Mouse (Mus musculus): ENCODE results near the gene Selenov. TPM values are rescaled to one million over a fixed set of nuclear protein-coding genes. Genes with fewer than 3 reads are reported as not detected.

The Selenov gene
- not detected in 2 replicates for total RNA-seq (2014; rRNA removed)
- not detected in 2 replicates for polyA plus RNA-seq (2012; rRNA removed)

GRCm38 (mm10) chr7:28290638-28291590, at the start of gene Selenov:
Selenov (minus strand) TSS chr7:28291186.
- H3K4me3 ChIP-seq (ENCODE audit: insufficient read depth, low read depth, low read length): no peak within 1 kb of the TSS
- H3K36me3 ChIP-seq (ENCODE audit: control insufficient read depth, insufficient read depth, low read length): no peaks in the 10 kb centered on the region
- TF ChIP-seq POLR2A (IDR thresholded peaks at IDR 0.05; ENCODE audit: extremely low read depth, insufficient read depth, low read length): no peak
- TF ChIP-seq CTCF (IDR thresholded peaks at IDR 0.05; ENCODE audit: low read depth, low read length): no peak
- DNase-seq (ENCODE audit: extremely low read depth, low read depth, low spot score): no peak
- H3K9ac ChIP-seq (ENCODE audit: low read depth, low read length): no peak within 1 kb of the TSS
- 6% methylated on average over 52 of the region's 52 CpGs for WGBS
- H3K4me1 ChIP-seq (ENCODE audit: control insufficient read depth, insufficient read depth, low read length): no peaks in the 10 kb centered on the region
- H3K79me2 ChIP-seq (ENCODE audit: control insufficient read depth, insufficient read depth, low read length): no peaks in the 10 kb centered on the region
- no peak within 1 kb of the TSS for H3K27ac ChIP-seq (replicated peaks; ENCODE audit: insufficient read depth, low read depth, low read length)
- peaks cover 19% of the 10 kb centered on the region for H3K27me3 ChIP-seq (ENCODE audit: control insufficient read depth, insufficient read depth, low read length)

- Histone ChIP-seq H3K36me3 (ENCODE audit: control insufficient read depth, insufficient read depth, low read length) (peaks cover 1% of the 10 kb centered on the region; the same call in 1 of the 2 replicates), H3K27me3 (ENCODE audit: control insufficient read depth, insufficient read depth, low read length) (no peaks in the 10 kb centered on the region), H3K4me3 (ENCODE audit: insufficient read depth, low read depth, low read length) (peak overlapping the region; percentile 12; the same call in 1 of the 2 replicates), H3K79me2 (ENCODE audit: control insufficient read depth, insufficient read depth, low read length) (peaks cover 32% of the 10 kb centered on the region), H3K27ac (replicated peaks; ENCODE audit: insufficient read depth, low read depth, low read length) (peak overlapping the region; percentile 67), H3K9ac (ENCODE audit: low read depth, low read length) (no peak overlapping the region), H3K4me1 (ENCODE audit: control insufficient read depth, insufficient read depth, low read length) (peaks cover 29% of the 10 kb centered on the region)
- peak; percentile 71 for DNase-seq (ENCODE audit: extremely low read depth, low read depth, low spot score)
- WGBS: 48% methylated on average over 19 of the region's 19 CpGs
- TF ChIP-seq POLR2A (IDR thresholded peaks at IDR 0.05; ENCODE audit: extremely low read depth, insufficient read depth, low read length): no peak
- TF ChIP-seq CTCF (IDR thresholded peaks at IDR 0.05; ENCODE audit: low read depth, low read length): peak; percentile 50
These were observed 48.4 kb upstream of the Selenov start for GRCm38 (mm10) chr7:28339213-28339917.

DNA sequence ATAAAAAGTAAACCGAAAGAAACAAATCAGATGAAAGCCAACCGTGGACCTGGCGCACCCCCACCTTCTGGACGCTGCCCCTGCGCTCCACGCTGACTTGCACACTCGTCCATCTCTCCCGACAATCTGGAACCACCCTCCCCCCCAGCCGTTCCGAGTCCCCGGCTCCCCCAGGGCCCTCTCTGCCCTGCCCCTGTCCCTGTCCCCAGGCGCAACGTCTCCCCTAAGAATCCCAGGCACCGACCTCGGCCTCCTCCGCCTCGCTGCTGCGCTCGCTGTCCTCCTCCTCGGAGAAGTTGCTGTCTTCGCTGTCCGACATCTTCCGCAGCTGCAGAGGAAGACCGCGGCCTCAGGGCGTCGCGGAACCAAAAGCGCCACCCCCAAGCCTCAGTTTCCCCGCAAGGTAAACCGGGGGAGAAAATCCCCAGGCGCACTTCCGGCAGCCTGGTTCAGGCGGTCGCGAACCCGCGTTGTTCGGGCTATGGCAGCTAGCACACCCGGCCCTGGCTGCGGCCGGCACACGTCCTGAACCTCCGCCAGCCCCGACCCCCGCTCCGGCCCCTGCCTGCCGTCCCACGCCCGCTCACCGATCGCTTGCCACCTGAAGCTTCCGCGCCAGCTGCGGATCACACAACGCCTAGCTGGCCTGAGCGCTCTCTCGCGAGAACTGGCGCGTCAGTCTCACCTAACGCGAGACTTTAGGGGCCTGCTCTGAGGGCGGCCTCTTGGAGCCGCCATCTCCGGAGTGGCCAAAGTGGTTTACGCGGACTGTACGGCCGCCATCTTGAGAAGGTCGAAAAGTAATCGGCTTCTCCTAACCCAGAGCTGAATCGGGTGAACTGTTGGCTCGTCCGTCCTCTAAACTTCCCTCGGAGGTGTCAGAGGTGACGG, 47.4 kb upstream of the Selenov start, which contains the start of gene Supt5:
Gene Supt5, minus strand, starts transcription at position 639 of the 891 bp plus-strand sequence.
- peaks cover 1% of the 10 kb centered on the region; the same call in 1 of the 2 replicates for H3K36me3 ChIP-seq (ENCODE audit: control insufficient read depth, insufficient read depth, low read length)
- peak within 1 kb of the TSS; percentile 97 for H3K4me3 ChIP-seq (ENCODE audit: insufficient read depth, low read depth, low read length)
- H3K79me2 ChIP-seq (ENCODE audit: control insufficient read depth, insufficient read depth, low read length): peaks cover 38% of the 10 kb centered on the region
- H3K4me1 ChIP-seq (ENCODE audit: control insufficient read depth, insufficient read depth, low read length): peaks cover 29% of the 10 kb centered on the region
- no peaks in the 10 kb centered on the region for H3K27me3 ChIP-seq (ENCODE audit: control insufficient read depth, insufficient read depth, low read length)
- WGBS: under 1% methylated on average over 77 of the region's 77 CpGs
- H3K27ac ChIP-seq (replicated peaks; ENCODE audit: insufficient read depth, low read depth, low read length): peak within 1 kb of the TSS; percentile 67
- DNase-seq (ENCODE audit: extremely low read depth, low read depth, low spot score): peak; percentile 91
- TF ChIP-seq POLR2A (IDR thresholded peaks at IDR 0.05; ENCODE audit: extremely low read depth, insufficient read depth, low read length) (peak; percentile 86), CTCF (IDR thresholded peaks at IDR 0.05; ENCODE audit: low read depth, low read length) (no peak)
- peak within 1 kb of the TSS; percentile 94 for H3K9ac ChIP-seq (ENCODE audit: low read depth, low read length)

- H3K79me2 ChIP-seq (ENCODE audit: control insufficient read depth, insufficient read depth, low read length): peaks cover 41% of the 10 kb centered on the region
- no peak for DNase-seq (ENCODE audit: extremely low read depth, low read depth, low spot score)
- H3K36me3 ChIP-seq (ENCODE audit: control insufficient read depth, insufficient read depth, low read length): peaks cover 9% of the 10 kb centered on the region
- no peak overlapping the region for H3K27ac ChIP-seq (replicated peaks; ENCODE audit: insufficient read depth, low read depth, low read length)
- H3K9ac ChIP-seq (ENCODE audit: low read depth, low read length): peak overlapping the region; percentile 15; the same call in 1 of the 2 replicates
- no peak overlapping the region for H3K4me3 ChIP-seq (ENCODE audit: insufficient read depth, low read depth, low read length)
- TF ChIP-seq POLR2A (IDR thresholded peaks at IDR 0.05; ENCODE audit: extremely low read depth, insufficient read depth, low read length): no peak
- peaks cover 16% of the 10 kb centered on the region for H3K4me1 ChIP-seq (ENCODE audit: control insufficient read depth, insufficient read depth, low read length)
- H3K27me3 ChIP-seq (ENCODE audit: control insufficient read depth, insufficient read depth, low read length): no peaks in the 10 kb centered on the region
- whole genome bisulfite sequencing: 90% methylated on average over 2 of the region's 2 CpGs
These were observed 44.5 kb upstream of the Selenov start for GRCm38 (mm10) chr7:28335471-28335870.

DNA sequence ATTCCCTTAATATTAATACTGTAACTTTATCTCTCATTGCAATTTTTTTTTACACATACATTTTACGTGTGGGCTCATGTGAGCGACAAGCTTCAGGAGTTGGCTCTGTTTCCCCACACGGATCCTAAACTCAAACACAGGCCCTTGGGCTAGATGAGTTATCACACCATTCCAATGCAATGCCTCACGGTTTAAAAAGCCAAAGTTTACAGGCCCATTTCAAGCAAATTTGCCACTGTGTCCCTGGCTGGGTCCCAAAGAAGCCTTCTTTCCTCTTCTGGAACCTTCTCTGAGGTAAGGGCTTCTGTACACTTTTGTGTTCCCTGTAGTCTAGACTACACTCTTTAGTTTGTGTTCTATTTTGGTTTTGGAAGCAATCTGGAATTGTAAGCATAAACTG, 43.5 kb upstream of the Selenov start:
- H3K9ac ChIP-seq (ENCODE audit: low read depth, low read length): no peak overlapping the region

More for the DNA sequence above, 43.5 kb upstream of the Selenov start:
- Histone ChIP-seq H3K4me3 (ENCODE audit: insufficient read depth, low read depth, low read length) (no peak overlapping the region), H3K4me1 (ENCODE audit: control insufficient read depth, insufficient read depth, low read length) (peaks cover 14% of the 10 kb centered on the region), H3K79me2 (ENCODE audit: control insufficient read depth, insufficient read depth, low read length) (peaks cover 41% of the 10 kb centered on the region), H3K36me3 (ENCODE audit: control insufficient read depth, insufficient read depth, low read length) (peaks cover 12% of the 10 kb centered on the region), H3K27me3 (ENCODE audit: control insufficient read depth, insufficient read depth, low read length) (no peaks in the 10 kb centered on the region), H3K27ac (replicated peaks; ENCODE audit: insufficient read depth, low read depth, low read length) (no peak overlapping the region)
- no peak for DNase-seq (ENCODE audit: extremely low read depth, low read depth, low spot score)
- TF ChIP-seq CTCF (IDR thresholded peaks at IDR 0.05; ENCODE audit: low read depth, low read length): no peak
- TF ChIP-seq POLR2A (IDR thresholded peaks at IDR 0.05; ENCODE audit: extremely low read depth, insufficient read depth, low read length): no peak
- WGBS: 60% methylated on average over 4 of the region's 4 CpGs

All from liver, adult 2 months (tissue).